Mouse (Mus musculus): ENCODE measurements at regions not wholly inside any gene's neighbourhood (a gene's known extent, or its start where the extent isn't known, plus 50 kb on each side); places are given as distances from the start of the nearest gene placed in this dataset.

GRCm38 (mm10) chr7:40422125-40422524 lies 476.0 kb upstream of the Vstm2b start:
- DNase-seq (ENCODE audit: low spot score): no peak

GRCm38 (mm10) chr7:40429416-40429815 lies 468.7 kb upstream of the Vstm2b start:
- no peak for DNase-seq (ENCODE audit: low spot score)

GRCm38 (mm10) chr7:40433906-40434305 lies 464.2 kb upstream of the Vstm2b start:
- DNase-seq (ENCODE audit: low spot score): no peak

GRCm38 (mm10) chr7:40441128-40441527 lies 457.0 kb upstream of the Vstm2b start:
- DNase-seq (ENCODE audit: low spot score): no peak

- no peak for DNase-seq (ENCODE audit: low spot score)
These were observed 456.3 kb upstream of the Vstm2b start for GRCm38 (mm10) chr7:40441786-40442185.

- DNase-seq (ENCODE audit: low spot score): no peak
These were observed 431.7 kb upstream of the Vstm2b start for GRCm38 (mm10) chr7:40466382-40466781.

- DNase-seq (ENCODE audit: low spot score): no peak
These were observed 410.9 kb upstream of the Vstm2b start for GRCm38 (mm10) chr7:40487256-40487655.

- no peak for DNase-seq (ENCODE audit: low spot score)
These were observed 375.3 kb upstream of the Vstm2b start for GRCm38 (mm10) chr7:40522703-40523267.

- DNase-seq (ENCODE audit: low spot score): no peak
These were observed 361.5 kb upstream of the Vstm2b start for GRCm38 (mm10) chr7:40536601-40537000.

GRCm38 (mm10) chr7:40537621-40538020 lies 360.5 kb upstream of the Vstm2b start:
- no peak for DNase-seq (ENCODE audit: low spot score)

GRCm38 (mm10) chr7:40539789-40540188 lies 358.3 kb upstream of the Vstm2b start:
- no peak for DNase-seq (ENCODE audit: low spot score)

- DNase-seq (ENCODE audit: low spot score): no peak
These were observed 356.8 kb upstream of the Vstm2b start for GRCm38 (mm10) chr7:40541283-40541682.

- no peak for DNase-seq (ENCODE audit: low spot score)
These were observed 334.5 kb upstream of the Vstm2b start for GRCm38 (mm10) chr7:40563447-40564118.

GRCm38 (mm10) chr7:40575971-40576370 lies 322.2 kb upstream of the Vstm2b start:
- DNase-seq (ENCODE audit: low spot score): no peak

- DNase-seq (ENCODE audit: low spot score): no peak
These were observed 320.8 kb upstream of the Vstm2b start for GRCm38 (mm10) chr7:40577365-40577764.

- no peak for DNase-seq (ENCODE audit: low spot score)
These were observed 277.4 kb upstream of the Vstm2b start for GRCm38 (mm10) chr7:40620761-40621160.

GRCm38 (mm10) chr7:40622811-40623210 lies 275.3 kb upstream of the Vstm2b start:
- DNase-seq (ENCODE audit: low spot score): no peak

- DNase-seq (ENCODE audit: low spot score): no peak
These were observed 274.8 kb upstream of the Vstm2b start for GRCm38 (mm10) chr7:40623286-40623685.

GRCm38 (mm10) chr7:40636369-40636768 lies 261.8 kb upstream of the Vstm2b start:
- DNase-seq (ENCODE audit: low spot score): no peak

- DNase-seq (ENCODE audit: low spot score): no peak
These were observed 243.1 kb upstream of the Vstm2b start for GRCm38 (mm10) chr7:40654982-40655381.

- no peak for DNase-seq (ENCODE audit: low spot score)
These were observed 242.7 kb upstream of the Vstm2b start for GRCm38 (mm10) chr7:40655391-40655790.

- no peak for DNase-seq (ENCODE audit: low spot score)
These were observed 238.5 kb upstream of the Vstm2b start for GRCm38 (mm10) chr7:40659662-40660061.

GRCm38 (mm10) chr7:40663781-40664180 lies 234.3 kb upstream of the Vstm2b start:
- no peak for DNase-seq (ENCODE audit: low spot score)

GRCm38 (mm10) chr7:40666625-40667024 lies 231.5 kb upstream of the Vstm2b start:
- DNase-seq (ENCODE audit: low spot score): no peak
